Mouse (Mus musculus) small intestine, adult 2 months (tissue): ENCODE measurements around the gene Tarsl2.

Source experiments
- CTCF ChIP-seq: fragments of 200-500 bp; IDR thresholded peaks from 2 replicates; pipeline ENCODE4 v1.5.1; 2012; ENCODE audit warnings: low read depth, mild to moderate bottlenecking, control low read depth, inconsistent platforms, low read length, moderate library complexity, mixed read lengths; ENCODE audit not compliant: insufficient replicate concordance, insufficient read length; ENCODE audit errors: extremely low read depth
- POLR2A ChIP-seq: fragments of 200-500 bp; IDR thresholded peaks from 2 replicates; pipeline ENCODE4 v1.6.1; 2012; ENCODE audit warnings: low read depth, mild to moderate bottlenecking, control low read depth, inconsistent platforms, low read length, moderate library complexity

DNA sequence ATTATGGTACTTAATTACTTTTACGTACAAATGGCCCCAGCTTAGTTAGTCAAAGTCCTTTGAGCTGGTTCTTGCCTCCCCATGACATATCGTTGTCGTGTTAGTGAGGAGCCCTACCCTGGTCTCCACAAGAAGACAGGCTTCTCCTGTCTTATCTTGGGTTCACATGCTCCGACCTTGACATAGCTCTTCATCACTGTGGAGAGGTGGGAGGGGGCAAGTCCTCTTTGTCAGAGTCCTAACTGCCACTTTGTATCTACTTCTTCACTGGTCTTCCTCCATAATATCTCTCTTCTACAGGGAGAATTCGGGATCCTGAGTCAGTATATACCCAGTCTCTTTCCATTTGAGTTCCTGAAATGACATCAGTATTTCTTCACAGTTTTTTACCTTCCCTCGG lies 4.0 kb upstream of the Tarsl2 start:
- TF ChIP-seq POLR2A, result no peak
- TF ChIP-seq CTCF, result no peak
